Comparison of ENCODE assay signal across 26 mouse cellular contexts in genomic region chr10:21385111-21385663, GRCm38 (mm10). TPM values are rescaled to one million over a fixed set of nuclear protein-coding genes. Genes with fewer than 3 reads are reported as not detected.
"Had no signal": no experiment of that assay in that cellular context is flagged by ENCODE, and none has a peak within 500 bp of the region (broad histone marks: within the 10 kb centered on the region; RNA-seq: fewer than 3 reads in every experiment).

No protein-coding gene starts in this region.

- H3K27me3 ChIP-seq: limb, embryonic 12.5 days; lung, embryonic 15.5 days; neural tube, embryonic 12.5 days; neural tube, embryonic 15.5 days had no signal

- H3K4me3 ChIP-seq: limb, embryonic 12.5 days; limb, embryonic 15.5 days; lung, embryonic 15.5 days; neural tube, embryonic 12.5 days; neural tube, embryonic 15.5 days had no signal

- H3K9me3 ChIP-seq: limb, embryonic 12.5 days; limb, embryonic 15.5 days; lung, embryonic 15.5 days; neural tube, embryonic 12.5 days; neural tube, embryonic 15.5 days had no signal

- DNase-seq: kidney, adult 11 months; kidney, adult 8-10 months; kidney, postnatal 14 days; kidney, postnatal 4 days; left cerebral cortex, postnatal 4 days; lung, adult 18-20 months; lung, postnatal 10 days; lung, postnatal 36 days; right cerebral cortex, adult 18-20 months; right cerebral cortex, postnatal 14 days; right cerebral cortex, postnatal 4 days; thymus, adult 2 months; thymus, postnatal 14 days; thymus, postnatal 4 days had no signal

- H3K4me2 ChIP-seq: limb, embryonic 12.5 days; limb, embryonic 15.5 days; lung, embryonic 15.5 days; midbrain, embryonic 11.5 days; neural tube, embryonic 12.5 days; neural tube, embryonic 15.5 days had no signal

- H3K4me1 ChIP-seq: limb, embryonic 12.5 days; limb, embryonic 15.5 days; lung, embryonic 15.5 days; neural tube, embryonic 12.5 days; neural tube, embryonic 15.5 days had no signal

- H3K27ac ChIP-seq: limb, embryonic 12.5 days; limb, embryonic 15.5 days; liver, embryonic 14.5 days; lung, embryonic 15.5 days; neural tube, embryonic 12.5 days; neural tube, embryonic 15.5 days; stomach, postnatal 0 days had no signal

- H3K36me3 ChIP-seq: limb, embryonic 12.5 days; limb, embryonic 15.5 days; lung, embryonic 15.5 days; neural tube, embryonic 12.5 days; neural tube, embryonic 15.5 days had no signal

- H3K9ac ChIP-seq: limb, embryonic 12.5 days; limb, embryonic 15.5 days; liver, embryonic 14.5 days; lung, embryonic 15.5 days; neural tube, embryonic 12.5 days; neural tube, embryonic 15.5 days had no signal

RNA-seq across cellular contexts. Expression of gene Aldh8a1, which starts 8.1 kb away (rescaled TPM):
- total RNA-seq: layer of hippocampus, postnatal 14 days; left cerebral cortex, postnatal 4 days; megakaryocyte-erythroid progenitor cell, adult 5-6 weeks had no signal
- polyA plus RNA-seq: limb, embryonic 12.5 days; limb, embryonic 15.5 days; midbrain, embryonic 11.5 days; midbrain, embryonic 14.5 days; midbrain, postnatal 0 days had no signal
